Mouse (Mus musculus) stomach, postnatal 0 days (tissue): ENCODE results near the gene Myom1.
A peak's percentile ranks its signal among the peaks of the same experiment; 100 is the strongest.

Experiments used
- CTCF ChIP-seq: IDR thresholded peaks from 2 replicates; pipeline ENCODE4 v1.5.1; 2016; ENCODE audit warnings: antibody characterized with exemption, low read depth, mild to moderate bottlenecking, moderate library complexity
- EP300 ChIP-seq: optimal IDR thresholded peaks from 2 replicates; pipeline ENCODE3; 2016; ENCODE audit warnings: antibody characterized with exemption

GRCm38 (mm10) chr17:70977799-70978198 lies 24.6 kb upstream of the Myom1 start:
- TF ChIP-seq EP300 = no peak
- TF ChIP-seq CTCF = peak; percentile 55
